Mouse (Mus musculus): Measurements from ENCODE around the gene Gal3st2c.

The Gal3st2c gene

DNA sequence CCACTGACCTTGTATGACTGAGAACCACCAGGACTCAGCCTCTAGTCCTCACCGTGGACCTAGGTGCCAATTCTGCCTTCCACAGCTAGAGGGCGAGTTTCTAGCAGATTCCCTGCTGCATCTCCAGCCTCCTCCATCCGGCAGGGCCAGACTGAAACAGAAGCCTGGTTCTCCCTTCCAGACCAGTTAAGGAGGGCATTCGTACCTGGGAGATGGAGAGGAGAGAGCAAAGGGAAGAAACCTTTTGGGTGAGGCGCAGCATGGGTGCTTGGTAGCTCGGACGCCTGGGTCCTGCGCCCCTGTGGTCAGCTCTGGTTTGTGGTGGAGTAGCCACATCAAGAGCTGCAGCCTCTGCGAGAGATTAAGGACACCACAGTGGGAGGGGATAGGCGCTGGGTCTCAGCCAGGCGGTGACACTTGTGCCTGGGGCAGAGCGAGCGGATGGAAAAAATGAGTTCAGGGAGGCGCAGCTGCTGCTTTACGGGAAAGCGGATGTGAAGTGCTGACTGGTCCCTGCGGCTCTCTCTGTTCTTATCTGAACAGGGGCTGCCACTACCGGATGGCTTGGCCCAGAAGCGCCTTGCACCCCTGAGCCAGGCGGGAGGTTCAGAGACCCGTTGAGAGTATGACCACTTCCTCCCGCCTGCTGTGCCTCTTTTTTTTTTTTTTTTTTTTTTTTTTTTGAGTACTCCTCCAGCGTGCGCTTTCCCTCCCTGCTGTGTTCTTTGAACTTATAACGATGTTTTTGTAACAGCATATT is 44.9 kb downstream of the Gal3st2c start:
- ChIA-PET POLR2A (interaction anchor here in 2 of 4 experiments (0.7 to 1.3 kb wide), 3 partner anchors 11 to 389 kb away, joined by 3 read pairs; no protein-coding TSS in a partner anchor), CTCF (interaction anchor here (0.6 to 2.2 kb wide), 16 partner anchors 9 to 758 kb away, joined by 3 to 11 read pairs (median 4); partner anchors contain the start of gene Neu4 (in 1 of the 4))

DNA sequence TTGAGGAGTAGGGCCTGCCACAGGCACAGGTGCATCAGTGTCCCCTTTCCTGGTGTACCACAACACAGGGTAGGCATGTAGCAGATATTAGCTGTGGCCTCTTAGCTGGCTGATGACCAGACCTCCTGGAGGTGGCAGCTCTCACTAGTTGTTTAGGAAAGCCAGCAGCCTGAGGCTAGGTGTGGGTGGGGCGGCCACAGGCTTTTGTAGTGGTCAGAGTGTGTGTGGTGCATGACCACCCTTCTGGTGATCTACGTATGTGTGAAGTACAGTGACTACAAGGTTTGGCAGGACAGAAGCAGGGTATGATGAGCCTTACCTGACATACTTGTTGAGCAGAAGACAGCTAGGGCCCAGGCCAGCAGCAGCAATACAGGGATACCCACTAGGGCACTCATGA is 50.1 kb downstream of the Gal3st2c start:
- POLR2A ChIA-PET = interaction anchor here in 1 of 4 experiments (0.7 kb wide), 1 partner anchor 22 kb away, joined by 4 read pairs; no protein-coding TSS in a partner anchor
- CTCF ChIA-PET = no interaction called here

GRCm38 (mm10) chr1:94045559-94045958 is 55.2 kb downstream of the Gal3st2c start:
- POLR2A ChIA-PET = interaction anchor here in 1 of 4 experiments (0.5 kb wide), 1 partner anchor 125 kb away, joined by 3 read pairs; no protein-coding TSS in a partner anchor
- CTCF ChIA-PET = no interaction called here

DNA sequence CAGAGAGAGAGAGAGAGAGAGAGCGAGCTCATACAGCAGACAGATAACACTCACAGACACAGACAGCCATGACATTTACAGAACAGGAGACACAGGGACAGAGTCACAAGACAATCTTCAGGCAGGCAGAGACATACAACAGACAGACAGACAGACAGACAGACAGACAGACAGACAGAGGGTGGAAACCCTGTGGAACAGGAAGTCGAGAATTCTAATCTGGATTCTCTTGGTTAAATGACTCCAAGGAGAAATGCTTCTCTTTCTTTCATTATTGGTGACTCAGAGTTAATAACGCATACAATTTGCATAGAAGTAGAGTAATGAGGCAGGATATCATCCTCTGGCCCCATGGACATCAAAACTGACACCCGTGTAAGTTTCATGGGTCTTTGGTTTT is 56.2 kb downstream of the Gal3st2c start:
- CTCF ChIA-PET = interaction anchor here in 2 of 4 experiments (0.6 to 0.7 kb wide), 2 partner anchors 14 to 776 kb away, joined by 5 to 6 read pairs; no protein-coding TSS in a partner anchor
- POLR2A ChIA-PET = no interaction called here

- POLR2A ChIA-PET = no interaction called here
- CTCF ChIA-PET = interaction anchor here in 1 of 4 experiments (1.1 kb wide), 1 partner anchor 16 kb away, joined by 4 read pairs; no protein-coding TSS in a partner anchor
Observed at GRCm38 (mm10) chr1:94051104-94051503, 60.8 kb downstream of the Gal3st2c start.

GRCm38 (mm10) chr1:94052373-94052772 is 62.1 kb downstream of the Gal3st2c start, which contains the start of gene Pdcd1:
Gene Pdcd1 (minus strand): TSS chr1:94052553.
- POLR2A ChIA-PET = interaction anchor here in 1 of 4 experiments (0.5 kb wide), 1 partner anchor 11 kb away, joined by 3 read pairs; no protein-coding TSS in a partner anchor
- CTCF ChIA-PET = interaction anchor here in 1 of 4 experiments (1.1 kb wide), 1 partner anchor 17 kb away, joined by 4 read pairs; no protein-coding TSS in a partner anchor

DNA sequence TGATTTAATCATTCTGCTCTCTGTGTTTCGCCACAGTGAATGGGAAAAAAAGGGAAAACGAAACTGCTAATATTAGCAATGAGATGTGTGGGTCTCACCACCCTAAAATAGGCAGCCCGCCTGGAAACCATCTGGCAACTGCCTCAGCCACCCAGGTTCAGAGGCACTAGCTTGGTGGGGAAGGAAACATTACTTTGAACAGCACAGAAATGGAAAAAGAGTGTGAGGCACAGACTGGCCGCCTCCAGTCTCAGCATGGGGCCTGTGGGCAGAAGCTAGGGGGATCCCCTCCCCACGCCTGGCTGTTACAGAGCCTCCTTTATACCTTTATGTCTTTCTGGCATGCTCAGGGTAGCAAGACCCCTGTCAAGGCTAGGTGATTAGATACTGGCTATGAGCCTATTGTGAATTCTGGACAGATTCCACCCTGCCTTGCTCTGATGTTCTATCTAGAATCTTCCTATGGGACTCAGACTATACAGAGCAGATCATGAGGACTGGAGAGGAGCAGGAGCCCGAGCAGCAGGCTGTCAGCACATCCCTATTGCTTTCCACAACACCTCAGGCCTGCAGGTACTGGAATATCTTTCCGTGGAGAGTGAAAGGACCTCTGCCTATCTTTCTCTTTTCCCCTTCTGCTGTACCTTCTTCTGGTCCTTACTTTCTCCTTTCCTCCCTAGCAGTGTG is 63.4 kb downstream of the Gal3st2c start:
- ChIA-PET CTCF (no interaction called here), POLR2A (no interaction called here)

GRCm38 (mm10) chr1:94054481-94054880 is 64.2 kb downstream of the Gal3st2c start:
- POLR2A ChIA-PET = no interaction called here

DNA sequence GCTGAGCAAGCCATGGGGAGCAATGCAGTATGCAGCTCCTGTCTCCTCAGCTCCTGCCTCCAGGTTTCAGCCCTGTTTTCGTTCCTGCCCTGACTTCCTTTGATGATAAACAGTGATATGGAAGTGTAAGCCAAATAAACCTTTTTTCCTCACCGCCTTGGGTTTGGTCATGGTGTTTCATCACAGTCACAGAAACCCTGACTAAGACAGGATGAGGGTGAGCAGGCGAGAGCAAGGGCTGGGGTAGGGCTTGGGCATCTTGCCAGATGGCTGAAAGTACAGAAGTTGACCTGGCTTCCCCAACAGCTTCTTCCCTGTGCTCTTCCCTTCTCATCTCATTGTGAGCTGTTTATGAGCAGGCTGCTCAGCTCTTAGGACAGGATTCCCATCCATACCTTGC is 65.7 kb downstream of the Gal3st2c start:
- POLR2A ChIA-PET = interaction anchor here in 1 of 4 experiments (1.3 kb wide), 1 partner anchor 21 kb away, joined by 3 read pairs; no protein-coding TSS in a partner anchor

More at GRCm38 (mm10) chr1:94054481-94054880, 64.2 kb downstream of the Gal3st2c start:
- CTCF ChIA-PET = no interaction called here

GRCm38 (mm10) chr1:94057401-94057800 is 67.1 kb downstream of the Gal3st2c start:
- ChIA-PET CTCF (interaction anchor here in 2 of 4 experiments (0.5 to 0.7 kb wide), 3 partner anchors 23 to 230 kb away, joined by 3 read pairs; no protein-coding TSS in a partner anchor), POLR2A (no interaction called here)

More for the DNA sequence above, 65.7 kb downstream of the Gal3st2c start:
- CTCF ChIA-PET = interaction anchor here in 1 of 4 experiments (0.5 kb wide), 1 partner anchor 229 kb away, joined by 3 read pairs; no protein-coding TSS in a partner anchor

DNA sequence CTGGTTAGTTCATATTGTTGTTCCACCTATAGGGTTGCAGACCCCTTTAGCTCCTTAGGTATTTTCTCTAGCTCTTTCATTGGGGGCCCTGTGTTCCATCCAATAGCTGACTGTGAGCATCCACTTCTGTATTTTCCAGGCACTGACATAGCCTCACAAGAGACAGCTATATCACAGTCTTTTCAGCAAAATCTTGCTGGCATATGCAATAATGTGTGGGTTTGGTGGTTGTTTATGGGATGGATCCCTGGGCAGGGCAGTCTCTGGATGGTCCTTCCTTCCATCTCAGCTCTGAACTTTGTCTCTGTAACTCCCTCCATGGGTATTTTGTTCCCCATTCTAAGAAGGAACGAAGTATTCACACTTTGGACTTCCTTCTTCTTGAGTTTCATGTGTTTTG is 68.0 kb downstream of the Gal3st2c start:
- POLR2A ChIA-PET = interaction anchor here in 1 of 4 experiments (1.1 kb wide), 1 partner anchor 23 kb away, joined by 3 read pairs; no protein-coding TSS in a partner anchor
- CTCF ChIA-PET = interaction anchor here in 1 of 4 experiments (0.7 kb wide), 1 partner anchor 23 kb away, joined by 3 read pairs; no protein-coding TSS in a partner anchor
